Mouse (Mus musculus) liver, embryonic 11.5 days (tissue): ENCODE data around the gene Prr27. TPM values are rescaled to one million over a fixed set of nuclear protein-coding genes. Genes with fewer than 3 reads are reported as not detected.

Experiments
- polyA plus RNA-seq: library from polyadenylated mRNA; unstranded; fragments of >200 nt; fragmentation: Nextera tagmentation; extraction: Ambion mirVana; gene quantifications from 2 replicates; pipeline ENCODE4 v1.2.1, GENCODE M21; 2014

Gene Prr27
- polyA plus RNA-seq, 1 experiment from 2014 or later, result not detected

Other genes starting within 250 kb of the Prr27 start
- gene Sult1e1, start 234.1 kb upstream of the Prr27 start, polyA plus RNA-seq, result not detected in 2 replicates
- not detected in 2 replicates for gene Csn1s1, start 159.5 kb upstream of the Prr27 start, polyA plus RNA-seq
- not detected in 2 replicates for gene Csn2, start 126.1 kb upstream of the Prr27 start, polyA plus RNA-seq
- not detected in 2 replicates for gene Csn1s2a, start 51.1 kb upstream of the Prr27 start, polyA plus RNA-seq
- gene Csn1s2b, start 17.6 kb upstream of the Prr27 start, polyA plus RNA-seq, result not detected in 2 replicates
- not detected in 2 replicates for gene Odam, start 59.3 kb downstream of the Prr27 start, polyA plus RNA-seq
- 0.16 and 0.25 TPM in 2 replicates for gene Csn3, start 99.9 kb downstream of the Prr27 start, polyA plus RNA-seq
- gene 2310003L06Rik, start 143.8 kb downstream of the Prr27 start, polyA plus RNA-seq, result not detected in 2 replicates
- gene Gm28434, start 143.8 kb downstream of the Prr27 start, polyA plus RNA-seq, result not detected in 2 replicates
- gene Cabs1, start 153.8 kb downstream of the Prr27 start, polyA plus RNA-seq, result not detected in 2 replicates
- gene Smr3a, start 176.9 kb downstream of the Prr27 start, polyA plus RNA-seq, result not detected in 2 replicates